Mouse (Mus musculus): ENCODE results near the gene Abcd3. TPM values are rescaled to one million over a fixed set of nuclear protein-coding genes. Genes with fewer than 3 reads are reported as not detected.

The Abcd3 gene
- polyA plus RNA-seq, 1 experiment from 2014 or later = 60.1 TPM

DNA sequence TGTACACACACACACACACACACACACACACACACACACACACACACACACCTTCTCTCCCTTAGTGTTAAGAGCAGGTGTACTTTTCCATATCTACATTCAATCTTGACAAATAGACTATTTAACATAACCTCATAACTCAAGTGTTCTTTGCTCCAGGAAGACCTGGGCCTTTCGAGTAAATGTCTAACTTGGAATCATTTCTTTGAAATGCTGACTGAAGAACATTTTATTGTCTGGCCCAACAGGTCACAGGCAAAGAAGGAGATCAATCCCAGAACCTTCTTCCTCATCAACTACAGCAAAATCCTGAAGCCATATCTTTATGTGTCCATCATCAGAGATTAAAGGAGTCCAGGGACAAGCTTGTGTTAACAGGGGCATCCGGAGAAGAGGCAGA is 100.6 kb downstream of the Abcd3 start:
- Histone ChIP-seq H3K9ac (no peak overlapping the region), H3K36me3 (ENCODE audit: poor library complexity, severe bottlenecking) (no peaks in the 10 kb centered on the region), H3K4me3 (no peak overlapping the region), H3K9me3 (replicated peaks) (no peaks in the 10 kb centered on the region), H3K4me2 (no peak overlapping the region), H3K4me1 (peaks cover 7% of the 10 kb centered on the region), H3K27me3 (no peaks in the 10 kb centered on the region), H3K27ac (no peak overlapping the region)
- 93% methylated on average over 2 of the region's 2 CpGs for WGBS
- no peak for ATAC-seq

DNA sequence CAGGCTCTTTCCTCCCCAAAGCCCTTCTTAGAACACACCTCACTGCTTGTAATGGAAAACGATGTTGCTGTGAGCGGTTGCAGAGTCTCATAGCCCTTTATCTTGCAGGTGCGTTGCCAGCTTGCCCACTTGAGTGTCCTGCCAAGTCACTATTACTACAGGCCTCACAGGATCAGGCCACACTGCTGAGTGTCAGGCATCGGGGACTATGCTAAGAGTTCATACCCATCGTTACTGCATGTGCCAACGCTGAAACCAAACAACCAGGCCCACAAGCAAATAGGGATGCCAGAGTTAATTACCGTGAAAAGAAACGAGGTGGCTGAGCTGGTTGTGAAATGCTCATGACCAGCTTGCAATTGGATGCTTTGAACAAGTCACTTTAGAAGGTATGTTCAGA is 101.3 kb downstream of the Abcd3 start:
- no peaks in the 10 kb centered on the region for H3K27me3 ChIP-seq
- WGBS = 53% methylated on average over 8 of the region's 8 CpGs
- ATAC-seq = no peak

DNA sequence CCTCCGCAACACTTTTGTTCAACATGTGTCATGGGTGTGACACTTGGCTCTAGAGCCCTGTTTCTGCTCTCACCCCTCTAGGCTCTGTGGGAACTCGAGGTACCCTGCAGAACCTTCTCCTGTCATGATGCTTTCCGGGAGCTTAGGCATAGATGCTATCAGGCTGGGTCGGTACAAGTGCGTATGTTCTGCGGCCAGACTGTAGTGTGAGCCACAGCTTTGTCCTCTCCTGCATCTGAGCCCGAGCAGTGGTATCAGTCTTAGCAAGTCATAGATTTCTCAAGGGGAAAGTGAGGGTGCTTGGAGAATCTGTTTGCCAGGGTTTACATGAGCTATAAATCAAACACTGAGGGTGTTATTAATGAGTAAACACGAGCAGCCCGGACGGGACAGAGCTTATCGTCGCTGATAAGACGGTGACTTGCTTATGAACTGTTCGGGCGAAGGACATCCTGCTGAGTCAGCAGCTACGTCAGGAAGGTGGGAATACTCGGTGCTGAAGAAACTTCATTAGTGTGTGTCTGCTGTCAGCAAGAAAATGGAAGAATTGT is 101.9 kb downstream of the Abcd3 start:
- Histone ChIP-seq H3K9ac (no peak overlapping the region), H3K27me3 (no peaks in the 10 kb centered on the region), H3K27ac (no peak overlapping the region), H3K4me1 (peaks cover 7% of the 10 kb centered on the region), H3K4me2 (no peak overlapping the region), H3K36me3 (ENCODE audit: poor library complexity, severe bottlenecking) (no peaks in the 10 kb centered on the region), H3K9me3 (replicated peaks) (no peaks in the 10 kb centered on the region), H3K4me3 (no peak overlapping the region)
- ATAC-seq = no peak
- WGBS = 75% methylated on average over 17 of the region's 17 CpGs

More for the DNA sequence above, 101.3 kb downstream of the Abcd3 start:
- peaks cover 7% of the 10 kb centered on the region for H3K4me1 ChIP-seq
- H3K36me3 ChIP-seq (ENCODE audit: poor library complexity, severe bottlenecking) = no peaks in the 10 kb centered on the region
- no peaks in the 10 kb centered on the region for H3K9me3 ChIP-seq (replicated peaks)
- no peak overlapping the region for H3K9ac ChIP-seq
- H3K4me3 ChIP-seq = no peak overlapping the region
- no peak overlapping the region for H3K4me2 ChIP-seq
- H3K27ac ChIP-seq = no peak overlapping the region

DNA sequence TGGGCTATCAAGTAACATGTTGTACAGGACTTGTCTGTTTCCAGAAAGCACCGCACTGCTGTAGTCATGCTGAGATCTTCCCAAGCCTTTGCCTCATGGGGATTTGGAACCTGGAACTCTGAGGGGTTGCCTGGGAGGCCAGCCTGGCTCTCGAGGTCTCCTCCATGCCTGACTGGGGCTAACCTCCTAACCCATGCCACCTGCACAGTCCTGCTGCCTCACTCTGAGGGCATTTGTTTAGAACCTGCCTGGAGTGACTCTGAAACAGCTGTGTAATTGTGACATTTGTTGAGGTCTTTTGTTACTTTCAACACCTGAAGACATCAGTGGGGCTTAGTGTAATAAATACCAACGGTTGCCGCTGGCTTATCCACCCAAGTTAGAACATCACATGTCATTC is 102.9 kb downstream of the Abcd3 start:
- 84% methylated on average over 4 of the region's 4 CpGs for WGBS
- ATAC-seq = no peak
- Histone ChIP-seq H3K4me1 (peaks cover 7% of the 10 kb centered on the region), H3K9me3 (replicated peaks) (no peaks in the 10 kb centered on the region), H3K4me3 (no peak overlapping the region), H3K9ac (no peak overlapping the region), H3K36me3 (ENCODE audit: poor library complexity, severe bottlenecking) (no peaks in the 10 kb centered on the region), H3K27me3 (no peaks in the 10 kb centered on the region), H3K4me2 (no peak overlapping the region), H3K27ac (no peak overlapping the region)

DNA sequence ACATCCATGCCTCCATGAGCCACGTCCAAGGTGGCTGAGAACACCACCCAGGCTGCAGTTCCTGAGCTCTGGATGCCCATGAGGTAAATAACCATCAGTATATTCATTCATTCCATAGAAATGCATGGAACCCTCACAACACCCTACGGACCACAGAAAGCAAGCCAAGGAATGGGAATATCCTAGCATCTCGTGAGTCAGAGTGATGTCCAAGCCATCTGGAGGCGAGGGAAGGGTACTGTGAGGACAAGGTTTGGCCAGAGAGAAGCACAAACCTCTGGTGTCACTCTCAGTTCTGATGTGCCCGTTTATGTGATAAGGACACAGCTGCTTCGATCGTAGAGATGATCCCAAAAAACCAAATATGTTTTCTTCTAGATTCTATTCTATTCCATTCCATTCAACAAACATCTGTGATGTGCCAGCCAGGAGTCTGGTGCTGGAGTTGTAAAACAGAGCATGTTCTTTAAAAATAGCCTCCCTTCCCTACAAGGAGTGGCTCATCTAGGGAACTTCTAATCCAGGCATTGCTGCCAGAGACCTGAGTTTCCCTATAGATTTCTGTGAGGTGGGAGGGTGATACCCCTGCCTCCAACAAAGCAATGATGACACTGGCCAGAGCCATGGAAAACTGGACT is 104.1 kb downstream of the Abcd3 start:
- no peak overlapping the region for H3K4me3 ChIP-seq
- no peak for ATAC-seq
- H3K36me3 ChIP-seq (ENCODE audit: poor library complexity, severe bottlenecking) = no peaks in the 10 kb centered on the region
- H3K9me3 ChIP-seq (replicated peaks) = no peaks in the 10 kb centered on the region
- H3K4me2 ChIP-seq = no peak overlapping the region
- no peak overlapping the region for H3K27ac ChIP-seq
- H3K9ac ChIP-seq = no peak overlapping the region
- H3K4me1 ChIP-seq = peaks cover 15% of the 10 kb centered on the region
- 86% methylated on average over 7 of the region's 7 CpGs for WGBS
- H3K27me3 ChIP-seq = no peaks in the 10 kb centered on the region

Other genes with a start within 250 kb of the Abcd3 start
- not detected in 2 replicates for gene 4930432M17Rik, start 144.5 kb downstream of the Abcd3 start, polyA plus RNA-seq (2015; fragmentation: Nextera tagmentation; extraction: Ambion mirVana)
- gene F3, start 91.8 kb downstream of the Abcd3 start, polyA plus RNA-seq (2015; fragmentation: Nextera tagmentation; extraction: Ambion mirVana) = 6.6 and 8.4 TPM in 2 replicates
- gene Arhgap29, start 137.2 kb upstream of the Abcd3 start, polyA plus RNA-seq (2015; fragmentation: Nextera tagmentation; extraction: Ambion mirVana) = 9.6 and 11.5 TPM in 2 replicates
- gene Abca4, start 229.1 kb upstream of the Abcd3 start, polyA plus RNA-seq (2015; fragmentation: Nextera tagmentation; extraction: Ambion mirVana) = 0.72 and 0.92 TPM in 2 replicates

Measured in forebrain, embryonic 13.5 days (tissue).